Mouse (Mus musculus) lung, postnatal 0 days (tissue): ENCODE measurements around the gene Tmem104. TPM values are rescaled to one million over a fixed set of nuclear protein-coding genes. Genes with fewer than 3 reads are reported as not detected.

Experiments
- ATAC-seq: fragments of 200-750 bp; cut with Nextera tagmentation; 2 replicates; pipeline ENCODE4 v1.8.0; 2017; ENCODE audit warnings: moderate library complexity
- DNase-seq: peaks from one replicate; pipeline ENCODE4 v3.0.0-alpha.2; 2016; ENCODE audit warnings: low spot score
- H3K27ac ChIP-seq: fragments of 300-500 bp; sonication (generic); 2 replicates; pipeline ENCODE4 v1.5.1; 2014; ENCODE audit warnings: antibody characterized with exemption, mild to moderate bottlenecking, low read length, mixed read lengths
- H3K27me3 ChIP-seq: fragments of 300-500 bp; sonication (generic); replicated peaks from 2 replicates; pipeline ENCODE4 v1.6.1; 2014; ENCODE audit warnings: low read length, mixed read lengths; ENCODE audit not compliant: insufficient read depth
- H3K36me3 ChIP-seq: fragments of 300-500 bp; sonication (generic); 2 replicates; pipeline ENCODE4 v1.6.1; 2014; ENCODE audit warnings: low read length, mixed read lengths; ENCODE audit not compliant: insufficient read depth
- H3K4me1 ChIP-seq: fragments of 300-500 bp; sonication (generic); 2 replicates; pipeline ENCODE4 v1.6.1; 2014; ENCODE audit warnings: antibody characterized with exemption, low read depth, low read length, mixed read lengths; ENCODE audit not compliant: insufficient read depth
- H3K4me2 ChIP-seq: fragments of 300-500 bp; sonication (generic); replicated peaks from 2 replicates; pipeline ENCODE4 v1.6.1; 2014; ENCODE audit warnings: low read depth, mild to moderate bottlenecking, low read length, moderate library complexity, mixed read lengths
- H3K4me3 ChIP-seq: fragments of 300-500 bp; sonication (generic); 2 replicates; pipeline ENCODE4 v1.5.1; 2014; ENCODE audit warnings: low read depth, low read length
- H3K9ac ChIP-seq: fragments of 300-500 bp; sonication (generic); replicated peaks from 2 replicates; pipeline ENCODE4 v1.6.1; 2014; ENCODE audit warnings: low read depth, mild to moderate bottlenecking
- H3K9me3 ChIP-seq: fragments of 300-500 bp; sonication (generic); 2 replicates; pipeline ENCODE4 v1.6.1; 2016; ENCODE audit warnings: low read length, mixed read lengths
- CTCF ChIP-seq: IDR thresholded peaks from 2 replicates; pipeline ENCODE4 v1.5.1; 2016; ENCODE audit warnings: antibody characterized with exemption, mild to moderate bottlenecking
- EP300 ChIP-seq: IDR thresholded peaks from 2 replicates; pipeline ENCODE4 v1.6.1; 2016; ENCODE audit warnings: antibody characterized with exemption, mild to moderate bottlenecking, control low read depth
- WGBS: fragments of 180-500 bp; shearing (Covaris S2); extraction: QIAGEN DNeasy Blood & Tissue Kit; methylation state at CpG from one replicate; pipeline ENCODE4 v1.1.7; 2014; 5-methylcytosine and 5-hydroxymethylcytosine counted together
- polyA plus RNA-seq: library from polyadenylated mRNA; unstranded; fragments of >200 nt; fragmentation: Nextera tagmentation; extraction: Ambion mirVana; gene quantifications from 2 replicates; pipeline ENCODE4 v1.2.1, GENCODE M21; 2015

The Tmem104 gene
- polyA plus RNA-seq, 1 experiment from 2014 or later: 9.6 TPM

DNA sequence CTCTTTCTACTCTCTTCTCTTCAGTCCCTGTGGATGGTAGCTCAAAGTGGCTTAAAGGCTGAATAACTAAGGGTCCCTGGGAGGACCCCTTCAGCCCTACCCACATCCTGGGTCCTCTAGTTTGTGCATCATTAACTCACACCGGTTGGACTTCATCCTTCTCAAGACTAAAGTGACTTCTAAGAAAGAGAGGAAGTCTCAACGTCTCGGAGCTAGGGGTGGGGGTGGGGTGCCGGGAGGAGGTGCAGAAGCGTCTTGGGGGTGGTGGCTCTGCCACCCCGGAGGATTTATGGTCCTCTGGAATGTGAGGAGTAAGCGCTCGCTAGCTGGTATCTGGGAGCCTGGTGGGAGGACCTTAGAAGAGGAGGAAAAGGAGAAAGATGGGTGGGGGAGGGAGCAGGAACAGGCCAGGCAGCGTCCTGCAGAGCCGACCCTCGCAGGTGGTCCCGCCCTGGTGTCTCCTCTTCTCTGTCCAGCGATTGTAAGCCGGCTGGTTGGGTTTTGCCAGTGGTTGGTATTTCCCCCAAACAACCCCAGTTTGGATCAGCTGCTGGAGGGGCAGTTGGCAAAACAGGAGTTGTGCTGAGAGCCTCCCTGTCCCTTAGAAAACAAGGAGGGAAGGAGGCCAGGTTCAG lies 22.8 kb upstream of the Tmem104 start:
- TF ChIP-seq EP300 (no peak), CTCF (no peak)
- DNase-seq (no peak), ATAC-seq (no peak)
- Histone ChIP-seq H3K9me3 (no peaks in the 10 kb centered on the region), H3K4me3 (peak overlapping the region; percentile 69), H3K27ac (peak overlapping the region; percentile 81; the same call in 1 of the 2 replicates), H3K36me3 (no peaks in the 10 kb centered on the region), H3K27me3 (no peaks in the 10 kb centered on the region), H3K9ac (peak overlapping the region; percentile 74), H3K4me1 (peaks cover 5% of the 10 kb centered on the region; the same call in 1 of the 2 replicates), H3K4me2 (peak overlapping the region; percentile 85)
- WGBS: 1% methylated on average over 14 of the region's 14 CpGs

GRCm38 (mm10) chr11:115164976-115165374 lies 22.3 kb upstream of the Tmem104 start:
- Histone ChIP-seq H3K27me3 (no peaks in the 10 kb centered on the region), H3K9me3 (no peaks in the 10 kb centered on the region), H3K9ac (no peak overlapping the region), H3K4me2 (peak overlapping the region; percentile 85), H3K4me1 (peaks cover 5% of the 10 kb centered on the region; the same call in 1 of the 2 replicates), H3K4me3 (peak overlapping the region; percentile 69), H3K36me3 (no peaks in the 10 kb centered on the region), H3K27ac (0 out of 2 replicates have a peak overlapping the region, but pooled peaks have one; percentile 81)
- DNase-seq (peak; percentile 77), ATAC-seq (no peak)
- WGBS: 4% methylated on average over 9 of the region's 9 CpGs
- TF ChIP-seq EP300 (no peak), CTCF (no peak)

DNA sequence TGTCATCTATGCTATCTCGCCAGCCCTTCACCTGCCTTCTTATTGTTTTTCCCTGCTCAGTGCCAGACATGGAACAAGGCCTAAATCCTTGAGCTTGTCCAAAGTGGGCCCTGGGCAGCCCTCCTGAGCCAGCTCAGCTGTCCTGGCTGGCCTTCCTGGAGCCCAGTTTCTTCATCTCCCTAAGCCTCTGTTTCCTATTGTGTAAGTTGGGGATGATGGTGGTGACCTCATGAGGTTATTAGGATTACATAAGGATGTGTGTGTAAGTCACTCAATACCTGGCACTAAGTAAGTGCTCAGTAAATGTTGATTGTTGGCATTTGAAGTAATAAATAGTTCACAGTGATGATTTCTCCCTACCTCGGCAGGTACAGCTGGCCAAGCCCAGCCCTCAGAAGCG lies 20.5 kb upstream of the Tmem104 start:
- Histone ChIP-seq H3K27me3 (no peaks in the 10 kb centered on the region), H3K9me3 (no peaks in the 10 kb centered on the region), H3K4me2 (no peak overlapping the region), H3K27ac (no peak overlapping the region), H3K36me3 (no peaks in the 10 kb centered on the region), H3K4me3 (no peak overlapping the region), H3K9ac (no peak overlapping the region), H3K4me1 (peaks cover 5% of the 10 kb centered on the region; the same call in 1 of the 2 replicates)
- WGBS: 75% methylated on average over 3 of the region's 3 CpGs
- DNase-seq (no peak), ATAC-seq (no peak)
- TF ChIP-seq CTCF: no peak
- TF ChIP-seq EP300: no peak

- H3K4me3 ChIP-seq: no peak overlapping the region
- no peak for ATAC-seq
- no peaks in the 10 kb centered on the region for H3K9me3 ChIP-seq
- no peak for DNase-seq
- H3K27me3 ChIP-seq: no peaks in the 10 kb centered on the region
- TF ChIP-seq EP300 (no peak), CTCF (no peak)
- H3K4me1 ChIP-seq: peaks cover 9% of the 10 kb centered on the region; the same call in 1 of the 2 replicates
- H3K27ac ChIP-seq: no peak overlapping the region
- no peaks in the 10 kb centered on the region for H3K36me3 ChIP-seq
- WGBS: 66% methylated on average over 8 of the region's 8 CpGs
- H3K9ac ChIP-seq: no peak overlapping the region
- H3K4me2 ChIP-seq: no peak overlapping the region
These were observed 19.5 kb upstream of the Tmem104 start for GRCm38 (mm10) chr11:115167631-115168249.

DNA sequence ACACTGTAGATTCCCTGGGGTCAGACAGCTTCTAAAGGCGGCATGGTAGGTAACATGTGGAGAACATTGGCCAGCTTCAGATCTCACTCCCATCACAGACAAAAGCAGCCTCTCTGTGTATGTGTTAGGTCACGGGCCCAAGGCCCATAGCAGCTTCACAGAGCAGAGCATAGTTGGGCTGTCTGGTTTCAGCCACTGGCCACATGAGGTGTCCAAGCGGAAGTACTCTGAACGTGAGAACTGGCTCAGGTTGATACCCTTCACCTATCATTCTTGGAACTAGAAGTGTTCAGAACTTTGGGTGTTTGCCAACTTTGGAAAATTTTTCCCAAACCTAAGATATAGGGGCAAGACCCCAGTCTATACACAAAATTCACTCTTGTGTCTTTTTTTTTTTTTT lies 17.9 kb upstream of the Tmem104 start:
- H3K4me1 ChIP-seq: peaks cover 13% of the 10 kb centered on the region
- H3K4me3 ChIP-seq: no peak overlapping the region
- no peak for ATAC-seq
- no peaks in the 10 kb centered on the region for H3K9me3 ChIP-seq
- TF ChIP-seq EP300 (no peak), CTCF (no peak)
- 81% methylated on average over 4 of the region's 4 CpGs for WGBS
- no peaks in the 10 kb centered on the region for H3K27me3 ChIP-seq
- H3K9ac ChIP-seq: no peak overlapping the region
- H3K4me2 ChIP-seq: no peak overlapping the region
- no peaks in the 10 kb centered on the region for H3K36me3 ChIP-seq
- DNase-seq: no peak
- H3K27ac ChIP-seq: no peak overlapping the region

DNA sequence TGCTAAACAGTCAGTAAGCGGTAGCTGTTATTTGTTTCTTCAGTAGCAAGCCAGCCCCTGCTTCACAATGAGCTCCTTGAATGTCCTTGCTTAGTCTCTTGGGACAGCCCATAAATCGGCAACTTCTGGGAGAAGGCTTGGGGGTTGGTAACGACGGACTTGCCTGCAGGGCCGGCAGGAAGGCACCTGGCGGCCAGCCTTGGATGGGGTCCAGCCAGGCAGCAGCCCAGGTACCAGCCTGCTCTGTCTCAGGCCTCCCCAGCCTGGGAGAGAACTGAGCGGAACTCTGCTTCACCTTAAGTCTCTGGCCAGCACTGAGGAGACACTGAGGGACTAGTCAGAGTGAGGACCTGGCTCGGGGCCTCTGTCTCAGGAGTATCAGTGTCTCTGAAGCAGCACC lies 16.2 kb upstream of the Tmem104 start:
- no peak for ATAC-seq
- TF ChIP-seq EP300 (no peak), CTCF (no peak)
- no peak overlapping the region for H3K27ac ChIP-seq

More for the DNA sequence above, 16.2 kb upstream of the Tmem104 start:
- Histone ChIP-seq H3K9ac (no peak overlapping the region), H3K4me1 (peaks cover 13% of the 10 kb centered on the region), H3K4me3 (no peak overlapping the region), H3K36me3 (no peaks in the 10 kb centered on the region), H3K27me3 (no peaks in the 10 kb centered on the region), H3K9me3 (no peaks in the 10 kb centered on the region), H3K4me2 (no peak overlapping the region)
- DNase-seq: no peak
- WGBS: 37% methylated on average over 8 of the region's 8 CpGs
